Mouse (Mus musculus): ENCODE data around the gene Ermard.

Gene Ermard

DNA sequence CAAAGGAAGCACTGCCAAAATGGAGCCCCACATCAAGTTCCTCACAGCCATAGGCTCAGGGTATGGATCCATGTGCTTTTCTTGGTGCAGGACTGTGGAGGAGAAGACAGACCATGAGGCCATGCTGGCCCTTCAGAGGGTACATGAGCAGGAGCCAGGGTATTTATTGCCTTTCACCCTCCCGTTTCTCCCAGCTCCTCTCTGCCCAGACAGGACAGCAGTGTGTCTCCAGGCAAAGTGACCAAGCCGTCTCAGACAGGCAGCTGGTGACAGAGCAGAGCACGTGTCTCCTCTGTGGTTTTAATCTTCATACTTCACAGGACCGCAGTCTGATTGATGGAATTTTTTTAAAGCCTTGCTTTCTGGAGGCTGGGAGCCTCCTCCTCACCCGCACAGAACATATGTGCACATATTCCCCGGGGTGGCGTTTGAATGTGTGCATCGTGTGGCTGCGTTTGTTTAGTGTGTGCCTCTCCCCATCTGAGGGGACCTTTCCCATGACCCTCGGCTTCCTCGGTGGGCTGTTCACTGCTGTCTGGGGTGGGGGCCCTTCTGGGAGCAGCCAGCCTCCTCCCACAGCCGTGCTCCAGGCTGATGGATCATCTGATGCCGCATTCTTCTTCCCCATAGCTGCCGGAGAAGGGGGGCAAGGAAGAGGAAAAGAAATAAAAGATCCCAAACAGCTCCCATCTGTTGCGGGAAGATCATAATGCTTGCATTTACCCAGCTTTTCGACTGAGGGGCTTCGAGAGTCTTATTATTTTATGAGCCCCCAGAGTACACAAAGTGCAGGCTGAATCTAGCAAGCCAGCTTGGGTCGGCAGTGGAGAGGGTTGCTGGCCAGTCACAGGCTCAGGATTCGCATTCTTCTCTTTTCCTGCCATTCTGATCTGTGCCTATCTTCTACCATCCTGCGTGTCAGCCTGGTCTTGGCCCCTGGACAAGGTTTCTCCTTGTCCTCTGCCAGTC lies 67.7 kb downstream of the Ermard start:
- in situ Hi-C loops (cut with MboI, MseI), result loop anchor here in 1 of 2 experiments (10.0 kb wide), 1 partner anchor 1224 kb away; no protein-coding TSS in a partner anchor

DNA sequence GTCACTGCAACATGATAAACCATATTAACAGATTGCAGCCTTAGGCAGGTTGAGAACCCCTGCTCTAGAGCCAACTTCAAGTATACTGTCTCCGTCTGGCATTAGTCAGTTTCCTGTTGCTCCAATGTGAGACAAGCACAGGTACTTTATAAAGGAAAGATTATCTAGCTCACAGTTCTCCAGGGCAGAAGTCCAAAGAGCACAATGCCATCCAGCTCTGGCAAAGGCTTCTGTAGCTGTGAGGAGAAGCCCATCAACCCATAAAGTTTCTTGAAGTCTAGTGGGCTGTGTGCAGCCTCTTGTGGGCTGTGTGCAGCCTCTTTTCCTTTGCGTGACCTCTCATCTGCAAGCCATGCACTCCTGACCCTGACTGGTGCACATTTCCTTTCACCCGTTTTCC lies 74.5 kb downstream of the Ermard start:
- in situ Hi-C loops (cut with MboI, MseI), result no loop called here

DNA sequence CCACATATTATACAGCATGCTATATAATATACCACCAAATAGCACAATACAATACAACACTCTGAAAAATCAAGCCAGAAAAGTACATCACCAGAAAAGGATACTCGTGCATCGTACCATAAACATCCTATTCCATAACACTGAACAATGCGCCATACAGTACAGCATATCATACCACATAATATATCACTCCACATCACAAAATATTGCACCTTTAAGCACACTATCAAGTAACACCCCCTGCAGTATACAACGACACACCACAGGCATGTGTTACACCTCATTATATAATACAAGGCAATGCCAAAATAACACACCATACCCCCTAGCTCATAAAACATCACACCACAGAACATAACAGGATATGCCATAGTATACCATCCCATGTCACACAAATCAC lies 79.1 kb downstream of the Ermard start:
- in situ Hi-C loops (cut with MboI, MseI), result no loop called here

DNA sequence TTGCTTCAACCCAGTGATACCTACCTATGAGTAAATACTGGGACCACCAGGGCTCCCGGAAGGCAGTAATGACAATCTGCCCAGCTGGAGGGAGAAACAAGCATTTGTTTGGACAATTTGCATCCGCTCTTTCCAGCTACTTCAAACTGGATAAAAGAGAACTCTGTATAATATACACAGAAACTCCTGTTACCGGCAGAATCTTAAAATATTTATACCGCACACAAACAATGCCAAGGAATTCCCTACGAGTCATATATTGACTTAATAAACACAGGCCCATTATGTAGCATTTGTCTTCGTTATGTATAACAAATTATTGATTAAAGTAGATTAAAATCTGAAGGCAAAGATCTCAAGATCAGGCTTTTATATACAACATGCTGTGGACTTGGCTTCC lies 79.6 kb downstream of the Ermard start:
- in situ Hi-C loops (cut with MboI, MseI), result no loop called here

DNA sequence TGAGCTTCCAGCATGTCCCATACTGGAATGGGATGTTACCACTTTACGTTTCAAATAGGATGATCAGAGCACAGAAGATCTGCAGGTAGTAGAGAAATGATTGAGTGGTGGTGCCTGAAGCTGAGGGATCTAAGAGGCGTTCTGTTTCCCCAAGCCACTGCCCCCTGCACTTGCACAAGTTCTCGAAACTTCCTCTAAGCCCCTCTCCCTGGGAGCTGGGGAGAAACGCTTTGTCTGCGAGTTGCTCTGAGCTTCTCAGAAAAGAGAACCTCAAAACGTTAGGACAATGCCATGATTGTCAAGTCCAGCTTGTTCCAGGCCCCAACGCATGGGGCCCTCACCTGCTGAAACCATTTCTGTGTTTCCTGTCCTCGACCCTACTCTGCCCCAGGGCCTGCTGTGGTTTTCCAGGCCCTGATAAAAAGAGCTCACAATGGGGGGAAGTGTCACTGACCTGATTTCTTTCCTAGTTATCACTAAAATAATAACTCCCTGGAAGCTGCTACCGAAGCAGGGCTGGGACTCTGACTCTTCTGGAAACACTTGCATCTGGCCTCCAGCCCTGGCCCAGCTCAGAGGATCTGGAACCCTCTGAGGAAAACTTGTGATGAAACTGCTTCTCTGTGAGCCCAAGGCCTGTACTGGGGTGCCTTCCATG lies 88.8 kb downstream of the Ermard start:
- in situ Hi-C loops (cut with MboI, MseI), result no loop called here

DNA sequence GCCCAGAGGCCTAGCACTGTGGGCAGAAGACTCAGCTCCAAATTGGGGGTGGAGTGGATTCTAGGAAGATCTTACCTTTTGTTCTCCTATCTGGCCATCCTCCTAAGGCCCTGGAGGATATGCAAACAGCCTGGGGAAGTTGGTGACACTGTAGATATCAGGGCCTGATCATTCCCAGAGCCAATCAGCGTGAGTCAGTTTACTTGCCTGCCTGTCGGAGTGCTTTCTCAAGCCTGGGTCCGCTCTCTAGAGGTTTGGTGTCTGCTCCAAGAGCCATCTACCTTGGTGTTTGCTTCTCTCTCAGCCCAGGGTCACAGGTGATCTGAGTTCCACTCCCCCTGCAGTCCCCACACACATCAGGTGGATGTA lies 89.3 kb downstream of the Ermard start:
- in situ Hi-C loops (cut with MboI, MseI), result no loop called here

DNA sequence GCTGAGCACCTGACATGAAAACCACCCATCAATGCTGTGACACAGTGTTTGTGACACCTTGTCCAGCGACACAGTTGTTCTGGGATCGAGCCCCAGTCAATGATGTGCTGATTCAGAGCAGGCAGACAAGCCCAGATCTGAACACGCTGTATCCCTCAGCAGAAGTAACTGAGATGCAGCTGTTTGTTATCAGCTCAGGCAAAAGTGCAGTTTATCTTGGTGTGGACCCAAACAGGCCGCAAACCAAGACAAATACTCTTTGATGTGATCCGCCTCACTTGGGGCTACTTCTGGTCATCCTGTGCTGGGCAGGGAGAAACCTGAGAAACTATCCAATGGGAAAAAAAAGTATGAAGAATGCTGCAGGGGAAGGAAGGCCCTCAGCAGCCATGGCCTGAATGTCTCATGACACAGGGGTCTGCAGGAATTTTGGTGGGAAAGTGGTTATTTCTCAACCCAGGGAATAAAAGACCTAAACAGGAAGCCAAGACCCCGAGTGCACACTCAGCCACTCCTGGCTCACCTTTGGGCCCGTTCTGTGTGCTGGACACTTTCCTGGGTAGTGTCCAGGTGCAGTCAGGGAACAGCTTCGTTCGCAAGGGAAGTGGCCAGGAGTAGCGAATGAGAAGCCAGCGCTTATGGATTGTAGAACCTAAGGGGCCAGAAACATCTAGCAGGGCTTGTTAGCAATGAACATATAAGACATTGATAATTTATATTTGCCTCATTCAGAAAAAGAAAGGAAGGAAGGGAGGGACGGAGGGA lies 94.1 kb downstream of the Ermard start:
- in situ Hi-C loops (cut with MboI, MseI), result no loop called here

DNA sequence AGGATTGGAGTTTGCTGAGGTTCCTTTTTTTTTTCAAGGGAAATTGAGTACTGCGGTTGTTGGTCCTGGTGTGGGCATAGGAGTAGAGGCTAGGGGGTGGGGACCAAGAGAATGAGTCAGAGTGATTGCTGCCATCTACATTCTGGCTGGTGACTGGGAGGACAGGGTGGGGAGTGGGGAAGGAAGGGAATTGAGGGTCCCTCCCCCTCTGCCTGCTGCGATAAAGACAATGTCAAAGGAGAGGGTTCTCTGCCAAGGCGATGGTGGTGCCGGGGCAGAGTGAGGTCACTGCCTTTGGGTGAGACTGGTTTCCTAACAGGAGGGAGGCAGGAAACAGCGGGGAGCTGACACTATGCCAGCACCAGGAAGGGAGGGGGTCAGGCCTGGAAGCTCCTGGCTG lies 96.4 kb downstream of the Ermard start:
- in situ Hi-C loops (cut with MboI, MseI), result no loop called here
